Mouse (Mus musculus): ENCODE data around the gene Slfn2.
"Not testable (repeated sequence)": the region's sequence is repeated elsewhere in the genome, so short reads cannot be mapped to it uniquely, and the experiment has no call there.

Gene Slfn2

GRCm38 (mm10) chr11:83064946-83065345 is at the start of gene Slfn2:
TSS of gene Slfn2 (plus strand) at chr11:83065112.
- no peak for DNase-seq (ENCODE audit: low read depth, low spot score)

- DNase-seq (ENCODE audit: low read depth, low spot score), result no peak
Observed at GRCm38 (mm10) chr11:83016093-83016492, 48.8 kb upstream of the Slfn2 start.

- DNase-seq (ENCODE audit: low read depth, low spot score), result not testable (repeated sequence)
Observed at GRCm38 (mm10) chr11:83019561-83020519, 45.1 kb upstream of the Slfn2 start.

GRCm38 (mm10) chr11:83020621-83021020 is 44.3 kb upstream of the Slfn2 start, which contains the start of gene Slfn8:
TSS of gene Slfn8 (minus strand) at chr11:83020810.
- no peak for DNase-seq (ENCODE audit: low read depth, low spot score)

- DNase-seq (ENCODE audit: low read depth, low spot score), result not testable (repeated sequence)
Observed at GRCm38 (mm10) chr11:83038686-83039085, 26.2 kb upstream of the Slfn2 start.

GRCm38 (mm10) chr11:83039156-83039555 is 25.8 kb upstream of the Slfn2 start:
- DNase-seq (ENCODE audit: low read depth, low spot score), result no peak

DNA sequence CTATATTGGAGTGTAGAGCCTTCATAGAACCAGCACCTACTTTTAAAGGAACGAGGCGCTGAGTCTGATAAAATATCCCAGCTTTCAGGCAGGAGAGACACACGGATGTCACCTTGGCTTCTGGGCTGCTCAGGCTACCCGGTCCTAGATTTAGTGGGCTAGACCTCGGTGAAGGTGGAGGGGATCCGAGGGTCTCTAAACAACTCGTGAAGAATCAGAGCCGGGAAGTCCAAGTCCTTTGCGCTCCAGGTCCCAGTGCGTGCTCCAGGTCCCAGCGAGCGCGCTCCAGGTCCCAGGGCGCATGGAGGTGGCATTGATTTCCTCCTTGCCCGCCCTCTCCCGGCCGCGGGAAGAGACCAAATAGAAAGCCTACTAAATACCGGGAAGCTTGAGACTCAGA is 25.1 kb upstream of the Slfn2 start:
- DNase-seq (ENCODE audit: low read depth, low spot score), result no peak

GRCm38 (mm10) chr11:83040325-83040724 is 24.6 kb upstream of the Slfn2 start:
- DNase-seq (ENCODE audit: low read depth, low spot score), result no peak

DNA sequence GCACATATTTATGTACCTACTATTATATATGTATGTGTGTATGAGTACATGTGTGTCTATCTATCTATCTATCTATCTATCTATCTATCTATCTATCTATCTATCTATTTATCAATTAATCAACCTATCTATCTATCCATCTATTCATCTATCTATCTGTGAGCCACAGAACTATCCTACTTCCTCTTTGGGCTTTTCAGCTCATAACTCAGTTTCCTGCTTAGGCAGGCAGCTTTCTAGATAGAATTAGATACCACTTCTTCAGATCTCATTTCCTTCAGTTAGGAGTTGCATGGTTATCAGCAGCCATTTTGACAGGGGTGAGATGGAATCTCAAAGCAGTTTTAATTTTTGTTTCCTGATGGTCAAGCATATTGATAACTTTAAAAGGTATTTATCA is 23.9 kb upstream of the Slfn2 start:
- no peak for DNase-seq (ENCODE audit: low read depth, low spot score)

- DNase-seq (ENCODE audit: low read depth, low spot score), result no peak
Observed at GRCm38 (mm10) chr11:83043891-83044290, 21.0 kb upstream of the Slfn2 start.

- no peak for DNase-seq (ENCODE audit: low read depth, low spot score)
Observed at GRCm38 (mm10) chr11:83045642-83046041, 19.3 kb upstream of the Slfn2 start.

GRCm38 (mm10) chr11:83057863-83058262 is 7.0 kb upstream of the Slfn2 start:
- no peak for DNase-seq (ENCODE audit: low read depth, low spot score)

DNA sequence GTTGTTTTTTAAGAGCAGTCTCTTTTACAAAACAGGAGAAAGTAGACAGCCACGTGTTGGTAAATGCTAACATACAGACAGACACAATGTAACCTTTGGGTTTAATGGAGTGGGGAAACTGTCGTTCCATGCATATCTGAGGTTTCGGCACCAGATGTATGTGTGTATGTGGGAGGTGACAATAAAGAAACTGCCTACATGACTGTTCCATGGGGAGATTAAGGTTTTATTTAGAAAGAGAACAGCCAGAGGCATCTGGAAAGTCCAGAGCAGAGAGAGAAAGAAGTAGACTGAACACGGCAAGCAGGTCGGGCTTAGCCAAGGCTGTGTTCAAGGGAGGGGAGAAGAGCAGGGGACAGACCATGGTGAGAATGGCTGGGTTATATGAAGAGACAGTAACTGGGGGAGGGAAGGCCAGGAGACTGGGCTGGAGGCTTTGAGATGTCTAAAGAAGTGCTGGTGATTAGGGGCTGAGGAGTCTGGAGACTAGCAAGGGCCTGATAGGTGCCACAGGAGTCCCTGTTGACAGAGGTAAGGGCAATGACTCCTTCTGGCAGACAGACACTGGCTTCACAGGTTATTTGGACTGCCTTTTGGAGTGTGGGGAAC is 4.4 kb upstream of the Slfn2 start:
- no peak for DNase-seq (ENCODE audit: low read depth, low spot score)

GRCm38 (mm10) chr11:83061806-83062205 is 3.1 kb upstream of the Slfn2 start:
- DNase-seq (ENCODE audit: low read depth, low spot score), result no peak

DNA sequence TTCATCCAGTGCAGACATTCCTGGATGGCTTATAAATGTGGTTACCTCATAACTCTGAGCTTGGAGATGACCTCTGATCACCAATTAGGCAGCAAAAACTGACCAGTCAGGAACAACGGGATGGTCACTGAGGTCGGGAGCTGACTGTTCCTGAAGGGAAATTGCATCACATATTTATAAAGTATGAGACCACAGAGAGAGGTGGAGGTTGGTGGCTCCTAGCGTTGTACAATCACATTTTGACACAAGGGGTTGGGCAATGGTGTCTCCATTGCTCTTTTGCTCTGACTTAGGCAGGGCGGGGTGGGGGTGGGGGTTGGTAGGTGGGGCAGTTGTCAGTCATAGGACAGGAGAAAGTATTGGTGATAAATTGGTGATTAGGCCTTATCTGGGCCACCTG is 1.8 kb upstream of the Slfn2 start:
- no peak for DNase-seq (ENCODE audit: low read depth, low spot score)

DNA sequence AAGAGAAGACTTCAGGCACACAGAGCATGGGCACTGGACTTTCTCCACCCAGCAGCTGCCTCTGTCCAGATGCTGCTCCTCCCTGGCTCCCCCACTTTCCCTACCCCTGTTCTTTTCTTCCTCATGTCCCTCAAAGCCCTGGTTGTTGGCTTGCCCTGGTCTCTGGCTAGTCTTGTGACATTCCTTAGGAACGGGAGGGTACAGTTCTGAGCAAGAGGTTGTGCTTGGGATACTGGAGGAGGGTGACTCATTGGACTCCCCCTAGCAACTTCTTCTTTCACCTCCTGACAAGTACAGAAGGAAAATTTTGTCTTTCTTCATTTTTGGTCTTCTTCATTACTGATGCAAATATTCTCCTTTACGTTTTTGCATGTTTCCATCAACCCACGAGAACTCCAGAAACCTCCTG is 967 bp upstream of the Slfn2 start:
- DNase-seq (ENCODE audit: low read depth, low spot score), result no peak

DNA sequence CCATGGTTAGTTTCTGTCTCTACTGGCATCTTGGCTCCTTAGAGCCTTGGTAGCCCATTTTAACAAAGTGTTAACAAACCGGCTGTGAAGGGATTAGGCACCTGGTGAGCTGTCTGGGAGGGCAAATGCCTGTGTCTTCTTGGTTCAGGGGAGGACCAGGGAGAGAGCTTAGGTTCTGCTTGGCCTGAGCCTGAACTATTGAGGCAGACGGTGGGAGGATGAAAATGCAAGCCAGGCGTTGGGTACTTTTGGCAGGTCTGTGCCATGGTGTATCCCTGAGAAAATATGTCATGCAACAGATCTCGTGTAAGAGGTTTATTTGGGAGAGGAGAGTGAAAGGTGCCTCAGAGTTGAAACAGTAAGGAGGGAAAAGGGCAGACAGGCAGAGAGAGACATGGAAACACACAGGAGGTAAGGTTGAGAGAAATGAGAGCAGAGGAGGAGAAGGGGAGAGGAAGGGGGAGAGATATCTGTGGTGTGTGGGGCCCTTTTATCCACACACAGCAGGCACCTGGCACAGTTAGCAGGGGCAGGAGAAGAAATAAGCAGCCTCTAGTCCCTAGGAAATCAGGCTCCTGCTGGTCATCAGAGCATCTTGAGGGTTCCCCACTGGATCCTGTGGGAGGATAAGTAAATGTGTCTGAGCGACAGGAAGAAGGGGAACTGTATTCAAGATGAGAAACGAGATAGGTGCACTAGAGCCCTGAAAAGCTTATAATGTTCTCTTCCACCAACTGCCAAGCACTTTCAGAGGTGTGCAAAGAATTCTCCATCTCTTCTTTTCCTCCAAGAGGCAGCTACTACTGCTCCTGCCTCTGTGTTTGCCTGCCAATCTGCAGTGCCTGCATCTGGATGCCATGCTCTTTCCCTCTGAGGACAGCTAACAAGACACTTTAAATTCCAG is 781 bp downstream of the Slfn2 start:
- DNase-seq (ENCODE audit: low read depth, low spot score), result no peak

GRCm38 (mm10) chr11:83066640-83067531 is 2.0 kb downstream of the Slfn2 start:
- DNase-seq (ENCODE audit: low read depth, low spot score), result no peak

- DNase-seq (ENCODE audit: low read depth, low spot score), result no peak
Observed at GRCm38 (mm10) chr11:83067982-83068694, 3.2 kb downstream of the Slfn2 start.

DNA sequence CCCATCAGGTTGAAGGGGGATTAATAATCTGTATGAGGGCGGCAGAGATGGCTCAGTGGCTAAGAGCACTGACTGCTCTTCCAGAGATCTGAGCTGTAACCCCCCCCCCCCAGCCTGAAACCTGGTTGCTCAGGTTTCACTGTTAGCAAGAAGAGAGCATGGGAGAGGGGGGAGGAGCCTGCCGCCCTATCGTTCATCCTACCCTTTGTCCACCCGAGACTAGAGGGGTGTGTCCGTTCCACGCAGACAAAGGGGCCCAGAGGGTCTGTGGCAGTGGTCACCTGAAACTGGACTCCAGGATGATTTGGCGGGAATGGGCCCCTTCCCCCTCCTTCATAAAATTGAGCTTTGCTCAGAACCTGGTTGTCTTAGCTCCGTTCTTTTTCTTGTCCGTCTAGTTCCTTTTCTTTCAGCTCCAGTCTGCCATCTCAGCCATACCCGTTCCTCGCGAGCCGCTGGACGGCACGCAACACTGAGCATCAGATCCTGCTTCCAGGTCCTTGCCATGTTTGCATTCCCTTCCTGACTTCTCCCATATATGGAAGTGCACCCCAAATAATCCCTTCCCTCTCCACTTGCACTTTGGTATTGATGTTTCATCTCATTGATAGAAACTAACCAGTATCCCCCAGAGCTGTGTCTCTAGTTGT is 5.5 kb downstream of the Slfn2 start:
- no peak for DNase-seq (ENCODE audit: low read depth, low spot score)

All from brain, embryonic 18.5 days (tissue).